In the genomic region with DNA sequence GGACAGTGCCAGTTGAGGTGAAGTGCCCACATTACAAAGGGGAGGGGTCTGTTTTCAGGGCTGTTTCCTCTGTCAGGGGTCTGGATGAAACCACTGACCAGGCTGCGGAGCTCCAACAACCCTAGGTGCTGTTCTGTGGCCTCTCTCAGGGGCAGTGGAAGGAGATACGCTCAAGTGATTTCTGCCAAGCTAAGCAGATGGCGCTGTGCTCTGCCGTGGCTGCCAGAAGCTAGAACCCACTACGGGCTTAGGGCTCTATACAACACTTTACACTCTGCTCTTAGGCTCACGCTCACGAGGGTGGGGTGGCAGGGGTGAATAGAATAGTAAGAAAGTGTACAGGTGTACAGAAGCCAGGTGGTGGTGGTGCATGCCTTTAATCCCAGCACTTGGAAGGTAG, we compare ENCODE assay signal across 15 mouse cellular contexts. TPM values are rescaled to one million over a fixed set of nuclear protein-coding genes. Genes with fewer than 3 reads are reported as not detected.
A peak's percentile ranks its signal among the peaks of the same experiment; 100 is the strongest.
DNase-seq lines count a peak whose midpoint lies in the region; ATAC-seq lines count a peak whose summit lies in the region.
"Had no signal": no experiment of that assay in that cellular context is flagged by ENCODE, and none has a peak within 500 bp of the region (broad histone marks: within the 10 kb centered on the region; RNA-seq: fewer than 3 reads in every experiment).

No protein-coding gene starts in this region.

- ATAC-seq in kidney, embryonic 16.5 days (ENCODE audit: low FRiP score, low TSS enrichment), result peak; percentile 83
- ATAC-seq: activated CD4-positive, CD25-positive, alpha-beta regulatory T cell, adult 4 months had no signal

- H3K27ac ChIP-seq in kidney, embryonic 16.5 days (ENCODE audit: low read length), result peak overlapping the region; percentile 74
- H3K27ac ChIP-seq: hindbrain, embryonic 12.5 days; midbrain, embryonic 10.5 days; stomach, postnatal 0 days had no signal

- 48% methylated on average over 7 of the region's 7 CpGs for WGBS in kidney, embryonic 16.5 days

- H3K27me3 ChIP-seq in kidney, embryonic 16.5 days (ENCODE audit: insufficient read depth, low read length), result no peaks in the 10 kb centered on the region
- H3K27me3 ChIP-seq: hindbrain, embryonic 12.5 days had no signal

- peaks cover 16% of the 10 kb centered on the region for H3K4me1 ChIP-seq in kidney, embryonic 16.5 days (ENCODE audit: insufficient read depth, low read length)
- H3K4me1 ChIP-seq: hindbrain, embryonic 12.5 days had no signal

- H3K4me3 ChIP-seq in kidney, embryonic 16.5 days (ENCODE audit: low read length), result no peak overlapping the region
- H3K4me3 ChIP-seq: hindbrain, embryonic 12.5 days; midbrain, embryonic 10.5 days had no signal

- H3K36me3 ChIP-seq in kidney, embryonic 16.5 days (ENCODE audit: insufficient read depth, low read length), result no peaks in the 10 kb centered on the region
- H3K36me3 ChIP-seq: hindbrain, embryonic 12.5 days; midbrain, embryonic 10.5 days had no signal

- H3K9me3 ChIP-seq in kidney, embryonic 16.5 days (ENCODE audit: low read length), result no peaks in the 10 kb centered on the region
- H3K9me3 ChIP-seq: hindbrain, embryonic 12.5 days; midbrain, embryonic 10.5 days had no signal

- intact Hi-C loops in left cerebral cortex, postnatal 4 days (cut with DNase I), result no loop called here
- intact Hi-C loops in gastrocnemius, postnatal 36 days (cut with DNase I), result no loop called here

- no peak overlapping the region for H3K9ac ChIP-seq in kidney, embryonic 16.5 days (replicated peaks; ENCODE audit: low read length)
- H3K9ac ChIP-seq: hindbrain, embryonic 12.5 days had no signal

- DNase-seq in cerebellum, adult 11-12 months, result peak; percentile 16
- no peak for DNase-seq in cerebellum, postnatal 4 days (ENCODE audit: low spot score in 2 of 2)
- DNase-seq in left cerebral cortex, postnatal 4 days, result peak; percentile 4
- no peak for DNase-seq in left cerebral cortex, adult 11 months (ENCODE audit: low spot score)
- peak; percentile 12 to 32 for DNase-seq in spleen, postnatal 14 days (ENCODE audit: low spot score in 2 of 2)
- no peak for DNase-seq in urinary bladder, postnatal 4 days (ENCODE audit: low spot score in 2 of 2)
- no peak for DNase-seq in gastrocnemius, postnatal 36 days
- DNase-seq: adrenal gland, postnatal 36 days; right cerebral cortex, postnatal 25 days; thymus, postnatal 4 days had no signal

- no peak overlapping the region for H3K4me2 ChIP-seq in kidney, embryonic 16.5 days (replicated peaks; ENCODE audit: low read depth, low read length)
- H3K4me2 ChIP-seq: hindbrain, embryonic 12.5 days had no signal

RNA-seq across cellular contexts. Expression of a gene that starts 26.5 kb away (rescaled TPM):
- 10 to 100 TPM; 20.5 to 20.8 TPM for total RNA-seq in left cerebral cortex, postnatal 4 days (2021)
- polyA plus RNA-seq in kidney, embryonic 16.5 days (2015; fragmentation: Nextera tagmentation; extraction: Ambion mirVana), result 37.8 and 38.4 TPM in 2 replicates
- total RNA-seq in gastrocnemius, postnatal 36 days (2021), result 10 to 100 TPM; 11.2 to 12.7 TPM

Comparison
In these comparisons a context has a peak if more than half of its experiments do, and no peak if none do; other contexts are left out.
1. DNase-seq: peak in cerebellum, adult 11-12 months (single experiment), left cerebral cortex, postnatal 4 days (single experiment) and spleen, postnatal 14 days (2 of 2); none in cerebellum, postnatal 4 days (0 of 2), left cerebral cortex, adult 11 months (single experiment), urinary bladder, postnatal 4 days (0 of 2) and gastrocnemius, postnatal 36 days (0 of 2).